Mouse (Mus musculus): ENCODE measurements around the gene Ccdc73.

Ccdc73 gene

GRCm38 (mm10) chr2:105026950-105027695, 159.5 kb downstream of the Ccdc73 start:
- DNase-seq (ENCODE audit: low spot score in 2 of 2): no peak

GRCm38 (mm10) chr2:105028806-105029205, 161.2 kb downstream of the Ccdc73 start:
- DNase-seq (ENCODE audit: low spot score in 2 of 2): no peak

- DNase-seq (ENCODE audit: low spot score in 2 of 2): no peak
Observed at GRCm38 (mm10) chr2:105030505-105030904, 162.9 kb downstream of the Ccdc73 start.

GRCm38 (mm10) chr2:105034084-105034483, 166.5 kb downstream of the Ccdc73 start:
- DNase-seq (ENCODE audit: low spot score in 2 of 2): no peak

- no peak for DNase-seq (ENCODE audit: low spot score in 2 of 2)
Observed at GRCm38 (mm10) chr2:105035985-105036384, 168.4 kb downstream of the Ccdc73 start.

- DNase-seq (ENCODE audit: low spot score in 2 of 2): no peak
Observed at GRCm38 (mm10) chr2:105036401-105037070, 168.9 kb downstream of the Ccdc73 start.

- no peak for DNase-seq (ENCODE audit: low spot score in 2 of 2)
Observed at GRCm38 (mm10) chr2:105037956-105038569, 170.5 kb downstream of the Ccdc73 start.

GRCm38 (mm10) chr2:105038879-105039278, 171.3 kb downstream of the Ccdc73 start:
- no peak for DNase-seq (ENCODE audit: low spot score in 2 of 2)

GRCm38 (mm10) chr2:105040859-105041258, 173.3 kb downstream of the Ccdc73 start:
- no peak for DNase-seq (ENCODE audit: low spot score in 2 of 2)

- no peak for DNase-seq (ENCODE audit: low spot score in 2 of 2)
Observed at GRCm38 (mm10) chr2:105043152-105043551, 175.5 kb downstream of the Ccdc73 start.

GRCm38 (mm10) chr2:105048301-105048700, 180.7 kb downstream of the Ccdc73 start:
- DNase-seq (ENCODE audit: low spot score in 2 of 2): no peak

- no peak for DNase-seq (ENCODE audit: low spot score in 2 of 2)
Observed at GRCm38 (mm10) chr2:105055529-105055928, 187.9 kb downstream of the Ccdc73 start.

- DNase-seq (ENCODE audit: low spot score in 2 of 2): no peak
Observed at GRCm38 (mm10) chr2:105058577-105059116, 191.0 kb downstream of the Ccdc73 start.

- DNase-seq (ENCODE audit: low spot score in 2 of 2): no peak
Observed at GRCm38 (mm10) chr2:105062741-105063372, 195.3 kb downstream of the Ccdc73 start.
